Mouse (Mus musculus): ENCODE results near the gene Btbd6. TPM values are rescaled to one million over a fixed set of nuclear protein-coding genes. Genes with fewer than 3 reads are reported as not detected.

The Btbd6 gene
- polyA plus RNA-seq, 1 experiment from 2014 or later: 26.4 TPM

DNA sequence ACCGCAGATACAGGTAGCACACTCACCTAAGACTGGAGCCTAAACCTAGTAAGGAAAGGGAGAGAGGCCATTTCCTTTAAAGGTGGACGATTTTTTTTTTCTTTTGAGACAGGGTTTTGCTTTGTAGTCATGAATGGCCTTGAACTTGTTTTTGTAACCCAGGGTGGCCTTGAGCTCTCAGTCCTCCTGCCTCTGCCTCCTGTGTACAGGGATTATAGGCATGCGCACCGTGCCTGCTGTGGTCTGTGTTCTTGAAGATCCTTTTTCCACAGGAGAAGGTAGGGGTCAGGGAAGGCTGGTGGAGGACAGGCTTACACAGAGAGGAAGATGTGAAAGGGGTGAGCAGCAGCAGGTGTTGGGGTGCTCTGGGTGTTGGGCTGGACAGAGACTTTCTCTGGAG lies 39.7 kb downstream of the Btbd6 start:
- Histone ChIP-seq H3K4me3 (ENCODE audit: low read depth, low read length) (no peak overlapping the region), H3K9ac (ENCODE audit: low read length) (no peak overlapping the region), H3K27ac (replicated peaks; ENCODE audit: low read depth, low read length) (no peak overlapping the region), H3K9me3 (ENCODE audit: control insufficient read depth, low read length) (no peaks in the 10 kb centered on the region), H3K4me1 (ENCODE audit: control insufficient read depth, insufficient read depth, low read length) (peaks cover 22% of the 10 kb centered on the region), H3K4me2 (ENCODE audit: low read depth, severe bottlenecking) (no peak overlapping the region), H3K36me3 (ENCODE audit: control insufficient read depth, insufficient read depth, low read length) (no peaks in the 10 kb centered on the region), H3K27me3 (ENCODE audit: control insufficient read depth, insufficient read depth, low read length) (no peaks in the 10 kb centered on the region)
- DNase-seq (ENCODE audit: low spot score) (no peak), ATAC-seq (ENCODE audit: insufficient number of reproducible peaks, low FRiP score, low TSS enrichment, low read depth) (no peak)
- WGBS: 82% methylated on average over 4 of the region's 4 CpGs

DNA sequence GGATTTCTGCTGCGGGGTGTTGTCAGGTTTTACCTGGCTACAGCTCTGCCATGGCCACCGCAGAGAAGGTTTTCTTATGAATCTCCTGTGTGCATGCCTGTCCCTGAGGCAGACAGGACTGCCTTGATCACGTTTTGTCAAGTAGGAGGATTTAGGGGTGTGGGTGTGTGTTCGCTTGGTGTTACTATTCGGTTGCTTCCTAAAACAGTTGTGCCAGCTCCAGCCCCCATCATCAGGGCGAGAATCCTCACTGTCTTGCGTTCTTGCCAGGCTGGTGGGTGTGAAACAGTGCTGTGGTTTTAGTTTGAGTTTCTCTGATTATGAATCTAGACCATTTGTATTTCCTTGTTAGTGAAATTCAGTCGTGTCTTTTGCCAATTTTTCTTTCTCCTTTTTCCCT lies 40.7 kb downstream of the Btbd6 start:
- no peaks in the 10 kb centered on the region for H3K9me3 ChIP-seq (ENCODE audit: control insufficient read depth, low read length)
- H3K4me3 ChIP-seq (ENCODE audit: low read depth, low read length): no peak overlapping the region
- H3K36me3 ChIP-seq (ENCODE audit: control insufficient read depth, insufficient read depth, low read length): no peaks in the 10 kb centered on the region
- no peak overlapping the region for H3K4me2 ChIP-seq (ENCODE audit: low read depth, severe bottlenecking)
- ATAC-seq (ENCODE audit: insufficient number of reproducible peaks, low FRiP score, low TSS enrichment, low read depth): no peak
- H3K9ac ChIP-seq (ENCODE audit: low read length): no peak overlapping the region
- WGBS: 74% methylated on average over 8 of the region's 8 CpGs
- no peak for DNase-seq (ENCODE audit: low spot score)
- peaks cover 22% of the 10 kb centered on the region for H3K4me1 ChIP-seq (ENCODE audit: control insufficient read depth, insufficient read depth, low read length)
- no peaks in the 10 kb centered on the region for H3K27me3 ChIP-seq (ENCODE audit: control insufficient read depth, insufficient read depth, low read length)
- no peak overlapping the region for H3K27ac ChIP-seq (replicated peaks; ENCODE audit: low read depth, low read length)

DNA sequence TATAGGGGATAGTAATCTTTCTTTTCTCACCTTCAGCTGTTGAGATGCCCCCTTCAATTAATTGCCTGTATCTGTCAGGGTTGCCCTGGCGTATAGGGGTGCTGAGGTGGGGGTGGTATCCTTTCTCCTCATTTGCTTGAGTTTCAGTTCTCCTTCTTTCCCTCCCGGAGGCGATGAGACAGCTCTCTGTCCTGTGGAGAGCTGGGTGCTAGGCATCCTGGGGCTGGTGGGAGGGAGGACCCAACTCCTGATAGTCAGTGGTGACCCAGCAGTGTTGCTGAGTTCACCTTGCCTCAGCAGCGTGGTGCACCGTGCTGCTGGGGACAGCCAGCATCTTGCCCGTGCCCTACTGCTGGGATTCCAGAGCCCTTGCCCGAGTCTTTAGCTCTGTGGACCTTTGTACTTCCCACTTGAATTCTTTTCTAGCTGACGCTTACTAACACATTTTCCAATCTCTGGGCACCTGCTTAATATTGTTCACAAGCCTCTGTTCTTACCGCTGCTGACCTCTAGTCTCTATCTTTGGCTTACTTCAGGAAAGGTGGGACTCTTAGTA lies 41.2 kb downstream of the Btbd6 start:
- H3K27ac ChIP-seq (replicated peaks; ENCODE audit: low read depth, low read length): no peak overlapping the region
- H3K27me3 ChIP-seq (ENCODE audit: control insufficient read depth, insufficient read depth, low read length): no peaks in the 10 kb centered on the region
- WGBS: 76% methylated on average over 9 of the region's 9 CpGs
- no peak overlapping the region for H3K9ac ChIP-seq (ENCODE audit: low read length)
- no peaks in the 10 kb centered on the region for H3K9me3 ChIP-seq (ENCODE audit: control insufficient read depth, low read length)
- H3K4me1 ChIP-seq (ENCODE audit: control insufficient read depth, insufficient read depth, low read length): peaks cover 20% of the 10 kb centered on the region
- no peaks in the 10 kb centered on the region for H3K36me3 ChIP-seq (ENCODE audit: control insufficient read depth, insufficient read depth, low read length)
- ATAC-seq (ENCODE audit: insufficient number of reproducible peaks, low FRiP score, low TSS enrichment, low read depth): no peak
- no peak overlapping the region for H3K4me3 ChIP-seq (ENCODE audit: low read depth, low read length)
- no peak for DNase-seq (ENCODE audit: low spot score)
- no peak overlapping the region for H3K4me2 ChIP-seq (ENCODE audit: low read depth, severe bottlenecking)

DNA sequence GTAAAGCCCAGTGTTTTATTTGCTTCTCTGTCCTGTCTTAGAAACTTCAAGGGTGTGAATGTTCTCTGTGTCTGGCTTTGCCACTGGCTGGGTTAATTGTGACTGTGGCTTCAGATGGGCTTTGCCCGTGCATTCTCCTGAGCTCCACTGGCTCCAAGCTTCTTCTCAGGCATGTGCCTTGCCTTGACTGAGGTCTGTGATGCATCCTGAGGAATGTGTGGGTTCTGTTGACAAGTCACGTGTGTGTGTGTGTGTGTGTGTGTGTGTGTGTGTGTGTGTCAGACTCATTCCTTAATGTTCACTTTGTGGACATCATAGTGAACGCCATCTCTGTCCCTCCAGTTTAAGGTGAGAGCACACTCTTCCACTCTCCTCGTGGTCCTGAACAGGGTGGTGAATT lies 42.5 kb downstream of the Btbd6 start:
- no peak for DNase-seq (ENCODE audit: low spot score)
- WGBS: 93% methylated on average over 4 of the region's 4 CpGs
- Histone ChIP-seq H3K9me3 (ENCODE audit: control insufficient read depth, low read length) (no peaks in the 10 kb centered on the region), H3K4me1 (ENCODE audit: control insufficient read depth, insufficient read depth, low read length) (peaks cover 11% of the 10 kb centered on the region; the same call in 1 of the 2 replicates), H3K27me3 (ENCODE audit: control insufficient read depth, insufficient read depth, low read length) (no peaks in the 10 kb centered on the region), H3K27ac (replicated peaks; ENCODE audit: low read depth, low read length) (no peak overlapping the region), H3K4me3 (ENCODE audit: low read depth, low read length) (no peak overlapping the region), H3K9ac (ENCODE audit: low read length) (no peak overlapping the region), H3K4me2 (ENCODE audit: low read depth, severe bottlenecking) (no peak overlapping the region), H3K36me3 (ENCODE audit: control insufficient read depth, insufficient read depth, low read length) (no peaks in the 10 kb centered on the region)
- ATAC-seq (ENCODE audit: insufficient number of reproducible peaks, low FRiP score, low TSS enrichment, low read depth): no peak

DNA sequence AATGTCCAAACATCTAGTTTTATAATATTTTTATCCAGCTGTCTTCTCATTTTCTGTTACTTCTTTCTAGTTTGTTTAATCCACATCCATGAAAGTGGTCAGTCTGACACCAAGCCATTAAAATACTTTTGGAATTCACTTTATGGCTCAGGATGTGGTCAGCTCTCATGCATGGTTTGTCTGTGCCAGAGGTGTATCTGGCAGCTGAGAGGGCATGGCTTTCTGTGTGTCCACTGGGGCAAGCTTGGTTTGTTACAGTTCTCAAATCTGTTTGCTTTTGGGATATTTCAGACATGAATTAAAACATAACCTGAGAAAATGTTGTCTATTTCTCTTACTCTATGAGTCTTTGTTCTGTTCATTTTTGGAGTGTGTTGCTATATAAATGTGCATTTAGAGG lies 45.2 kb downstream of the Btbd6 start:
- ATAC-seq (ENCODE audit: insufficient number of reproducible peaks, low FRiP score, low TSS enrichment, low read depth) (no peak), DNase-seq (ENCODE audit: low spot score) (no peak)
- no peak overlapping the region for H3K4me3 ChIP-seq (ENCODE audit: low read depth, low read length)
- no peaks in the 10 kb centered on the region for H3K36me3 ChIP-seq (ENCODE audit: control insufficient read depth, insufficient read depth, low read length)
- no peaks in the 10 kb centered on the region for H3K4me1 ChIP-seq (ENCODE audit: control insufficient read depth, insufficient read depth, low read length)
- no peak overlapping the region for H3K27ac ChIP-seq (replicated peaks; ENCODE audit: low read depth, low read length)
- H3K9ac ChIP-seq (ENCODE audit: low read length): no peak overlapping the region
- H3K27me3 ChIP-seq (ENCODE audit: control insufficient read depth, insufficient read depth, low read length): no peaks in the 10 kb centered on the region
- H3K4me2 ChIP-seq (ENCODE audit: low read depth, severe bottlenecking): no peak overlapping the region
- H3K9me3 ChIP-seq (ENCODE audit: control insufficient read depth, low read length): no peaks in the 10 kb centered on the region

DNA sequence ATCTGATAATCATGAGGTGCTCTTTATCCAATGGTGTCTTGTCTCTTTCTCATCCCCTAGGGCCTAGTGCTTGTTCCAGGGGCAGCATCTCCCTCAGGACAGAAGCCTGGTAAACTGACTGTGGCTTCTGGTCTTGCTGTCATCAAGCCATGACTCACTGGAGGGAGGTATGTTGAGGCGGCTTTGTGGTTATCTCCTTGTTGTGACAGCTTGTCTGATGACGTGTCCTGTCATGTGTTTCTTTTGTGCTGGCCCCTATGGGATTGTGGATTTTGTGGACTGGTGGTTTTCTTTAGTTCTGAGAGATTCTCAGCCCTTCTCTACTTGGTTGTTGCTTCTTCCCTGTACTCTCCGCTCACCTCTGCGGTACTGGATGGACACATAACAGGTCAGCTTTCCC lies 46.8 kb downstream of the Btbd6 start:
- H3K4me2 ChIP-seq (ENCODE audit: low read depth, severe bottlenecking): no peak overlapping the region
- ATAC-seq (ENCODE audit: insufficient number of reproducible peaks, low FRiP score, low TSS enrichment, low read depth) (no peak), DNase-seq (ENCODE audit: low spot score) (no peak)
- WGBS: 94% methylated on average over 4 of the region's 4 CpGs
- H3K9me3 ChIP-seq (ENCODE audit: control insufficient read depth, low read length): no peaks in the 10 kb centered on the region
- no peaks in the 10 kb centered on the region for H3K4me1 ChIP-seq (ENCODE audit: control insufficient read depth, insufficient read depth, low read length)
- no peaks in the 10 kb centered on the region for H3K36me3 ChIP-seq (ENCODE audit: control insufficient read depth, insufficient read depth, low read length)
- no peak overlapping the region for H3K27ac ChIP-seq (replicated peaks; ENCODE audit: low read depth, low read length)
- no peak overlapping the region for H3K4me3 ChIP-seq (ENCODE audit: low read depth, low read length)
- H3K27me3 ChIP-seq (ENCODE audit: control insufficient read depth, insufficient read depth, low read length): no peaks in the 10 kb centered on the region
- H3K9ac ChIP-seq (ENCODE audit: low read length): no peak overlapping the region

DNA sequence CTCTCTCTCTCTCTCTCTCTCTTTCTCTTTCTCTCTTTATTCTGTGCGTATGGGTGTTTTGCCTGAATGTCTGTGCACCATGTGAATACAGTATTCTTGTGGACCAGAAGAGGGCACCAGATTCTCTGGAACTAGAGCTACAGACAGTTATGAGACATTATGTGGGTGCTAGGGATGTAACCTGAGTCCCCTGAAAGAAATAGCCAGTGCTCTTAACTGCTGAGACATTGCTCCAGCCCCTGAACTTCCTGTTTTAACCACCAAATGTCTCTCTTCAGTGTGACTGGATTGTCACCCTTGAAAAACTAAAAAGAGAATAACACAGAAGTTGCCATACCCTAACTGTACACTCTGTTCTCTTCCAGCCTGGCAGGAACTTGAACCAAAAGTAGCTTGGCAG lies 50.3 kb downstream of the Btbd6 start:
- no peaks in the 10 kb centered on the region for H3K4me1 ChIP-seq (ENCODE audit: control insufficient read depth, insufficient read depth, low read length)
- no peaks in the 10 kb centered on the region for H3K27me3 ChIP-seq (ENCODE audit: control insufficient read depth, insufficient read depth, low read length)
- 100% methylated on average over 1 of the region's 1 CpGs for WGBS
- H3K9me3 ChIP-seq (ENCODE audit: control insufficient read depth, low read length): no peaks in the 10 kb centered on the region
- no peak overlapping the region for H3K4me2 ChIP-seq (ENCODE audit: low read depth, severe bottlenecking)
- H3K4me3 ChIP-seq (ENCODE audit: low read depth, low read length): no peak overlapping the region
- no peak for ATAC-seq (ENCODE audit: insufficient number of reproducible peaks, low FRiP score, low TSS enrichment, low read depth)
- no peak overlapping the region for H3K27ac ChIP-seq (replicated peaks; ENCODE audit: low read depth, low read length)
- H3K36me3 ChIP-seq (ENCODE audit: control insufficient read depth, insufficient read depth, low read length): no peaks in the 10 kb centered on the region
- no peak for DNase-seq (ENCODE audit: low spot score)
- no peak overlapping the region for H3K9ac ChIP-seq (ENCODE audit: low read length)

DNA sequence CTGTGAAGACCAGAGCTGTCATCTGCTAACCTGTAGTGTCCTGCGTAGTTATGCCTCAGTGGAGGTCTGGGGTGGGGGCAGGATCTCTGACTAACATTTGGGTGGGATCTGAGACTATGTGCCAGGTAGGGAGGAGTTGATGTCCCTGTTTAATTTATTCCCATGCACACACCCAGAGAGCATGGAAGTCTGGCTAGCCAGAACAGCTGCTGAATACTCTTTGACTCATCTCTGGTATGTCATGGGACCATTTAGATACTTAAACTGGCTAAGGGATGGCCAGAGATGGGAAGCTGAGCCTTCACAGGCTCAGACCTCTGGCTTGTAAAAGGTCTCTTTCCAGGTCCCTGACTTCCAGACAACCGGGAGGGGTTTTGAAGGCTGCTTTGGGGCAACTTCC lies 51.2 kb downstream of the Btbd6 start:
- 94% methylated on average over 2 of the region's 2 CpGs for WGBS

DNA sequence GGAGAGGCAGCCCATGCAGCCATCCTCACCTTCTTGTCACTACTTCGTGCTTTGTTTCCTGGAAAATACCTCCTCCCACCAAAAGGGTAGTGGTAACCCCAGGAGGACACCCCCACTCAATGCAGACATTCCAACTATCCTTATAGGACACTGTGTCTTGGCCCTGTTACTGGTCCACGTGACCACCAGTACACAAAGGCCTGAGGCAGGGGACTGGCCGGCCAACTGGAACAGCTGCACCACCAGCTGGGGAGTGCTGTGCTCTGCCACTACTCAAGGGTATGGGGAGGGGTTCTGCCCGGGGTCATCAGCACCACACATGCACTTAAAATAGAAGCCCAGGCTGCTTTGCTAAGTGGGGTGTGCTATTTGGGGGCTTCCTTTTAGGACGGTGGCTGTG lies 51.8 kb downstream of the Btbd6 start:
- Histone ChIP-seq H3K36me3 (ENCODE audit: control insufficient read depth, insufficient read depth, low read length) (no peaks in the 10 kb centered on the region), H3K27ac (replicated peaks; ENCODE audit: low read depth, low read length) (no peak overlapping the region)
- WGBS: 77% methylated on average over 5 of the region's 5 CpGs

More for the DNA sequence above, 51.2 kb downstream of the Btbd6 start:
- Histone ChIP-seq H3K27ac (replicated peaks; ENCODE audit: low read depth, low read length) (no peak overlapping the region), H3K4me1 (ENCODE audit: control insufficient read depth, insufficient read depth, low read length) (0 out of 2 replicates have a peak, but pooled peaks cover under 1% of the 10 kb centered on the region), H3K9ac (ENCODE audit: low read length) (no peak overlapping the region), H3K4me3 (ENCODE audit: low read depth, low read length) (no peak overlapping the region), H3K9me3 (ENCODE audit: control insufficient read depth, low read length) (no peaks in the 10 kb centered on the region), H3K27me3 (ENCODE audit: control insufficient read depth, insufficient read depth, low read length) (no peaks in the 10 kb centered on the region), H3K36me3 (ENCODE audit: control insufficient read depth, insufficient read depth, low read length) (no peaks in the 10 kb centered on the region), H3K4me2 (ENCODE audit: low read depth, severe bottlenecking) (no peak overlapping the region)
- ATAC-seq (ENCODE audit: insufficient number of reproducible peaks, low FRiP score, low TSS enrichment, low read depth) (no peak), DNase-seq (ENCODE audit: low spot score) (no peak)

More for the DNA sequence above, 51.8 kb downstream of the Btbd6 start:
- Histone ChIP-seq H3K4me2 (ENCODE audit: low read depth, severe bottlenecking) (no peak overlapping the region), H3K4me3 (ENCODE audit: low read depth, low read length) (no peak overlapping the region), H3K9me3 (ENCODE audit: control insufficient read depth, low read length) (no peaks in the 10 kb centered on the region), H3K9ac (ENCODE audit: low read length) (no peak overlapping the region), H3K4me1 (ENCODE audit: control insufficient read depth, insufficient read depth, low read length) (0 out of 2 replicates have a peak, but pooled peaks cover 3% of the 10 kb centered on the region), H3K27me3 (ENCODE audit: control insufficient read depth, insufficient read depth, low read length) (no peaks in the 10 kb centered on the region)
- no peak for DNase-seq (ENCODE audit: low spot score)
- ATAC-seq (ENCODE audit: insufficient number of reproducible peaks, low FRiP score, low TSS enrichment, low read depth): no peak
